Mouse (Mus musculus) left cerebral cortex, adult 18-20 months (tissue): ENCODE data around the gene Lhx4. TPM values are rescaled to one million over a fixed set of nuclear protein-coding genes. Genes with fewer than 3 reads are reported as not detected.

Experiments used
- DNase-seq, 2 experiments: peaks; one replicate each; pipeline ENCODE4 v3.0.0; 2021 to 2022; ENCODE audit warnings: low spot score in 2 of 2, mixed read lengths in 1 of 2
- total RNA-seq, 2 experiments: library from RNA; stranded (reverse); gene quantifications; 2 replicates each; pipeline ENCODE4 v1.2.3; 2021

The Lhx4 gene
- total RNA-seq, 2 experiments from 2014 or later, result not detected

DNA sequence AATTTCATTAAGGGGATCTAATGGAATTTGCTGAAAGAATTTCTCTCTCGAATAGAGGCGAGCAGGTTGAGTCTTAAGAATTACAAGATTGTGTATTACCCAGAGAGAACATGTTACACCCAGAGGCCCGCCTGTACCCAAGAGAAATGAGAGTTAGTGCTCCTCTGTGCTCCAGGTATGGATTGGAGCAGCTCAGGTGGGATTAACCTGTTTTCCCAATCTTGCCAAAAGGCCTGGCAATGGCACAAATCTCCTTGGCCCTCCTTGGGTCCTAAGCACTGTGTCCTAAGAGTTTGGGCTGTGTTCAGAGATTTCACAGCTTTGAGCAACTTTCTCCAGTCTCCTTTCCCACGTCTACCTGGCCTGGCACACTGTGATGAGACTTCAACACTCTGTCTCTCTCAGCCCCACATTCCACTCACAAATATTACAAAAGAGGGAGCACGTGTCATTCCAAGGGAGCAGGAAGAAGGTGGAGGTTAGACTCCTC, 48.2 kb downstream of the Lhx4 start:
- DNase-seq, result no peak

DNA sequence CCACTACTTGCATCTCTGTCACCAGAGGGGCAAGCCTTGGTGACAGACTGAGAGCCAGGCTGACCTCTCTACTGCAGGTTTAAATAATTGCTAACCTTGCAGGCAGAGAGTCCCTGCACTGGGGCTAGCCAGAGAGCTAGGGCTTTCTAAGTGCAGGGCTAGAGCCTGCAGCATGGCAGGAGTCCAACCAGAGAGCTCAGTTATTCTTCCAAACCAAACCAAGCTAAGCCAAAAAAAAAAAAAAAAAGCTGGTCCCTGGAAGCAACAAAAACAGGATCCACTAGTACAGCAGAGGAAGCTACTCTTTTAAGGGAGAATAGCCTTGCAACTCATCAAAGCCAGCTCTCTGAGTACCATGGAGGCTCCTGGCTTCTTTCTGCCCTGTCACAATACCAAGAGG, 50.6 kb downstream of the Lhx4 start:
- no peak for DNase-seq

DNA sequence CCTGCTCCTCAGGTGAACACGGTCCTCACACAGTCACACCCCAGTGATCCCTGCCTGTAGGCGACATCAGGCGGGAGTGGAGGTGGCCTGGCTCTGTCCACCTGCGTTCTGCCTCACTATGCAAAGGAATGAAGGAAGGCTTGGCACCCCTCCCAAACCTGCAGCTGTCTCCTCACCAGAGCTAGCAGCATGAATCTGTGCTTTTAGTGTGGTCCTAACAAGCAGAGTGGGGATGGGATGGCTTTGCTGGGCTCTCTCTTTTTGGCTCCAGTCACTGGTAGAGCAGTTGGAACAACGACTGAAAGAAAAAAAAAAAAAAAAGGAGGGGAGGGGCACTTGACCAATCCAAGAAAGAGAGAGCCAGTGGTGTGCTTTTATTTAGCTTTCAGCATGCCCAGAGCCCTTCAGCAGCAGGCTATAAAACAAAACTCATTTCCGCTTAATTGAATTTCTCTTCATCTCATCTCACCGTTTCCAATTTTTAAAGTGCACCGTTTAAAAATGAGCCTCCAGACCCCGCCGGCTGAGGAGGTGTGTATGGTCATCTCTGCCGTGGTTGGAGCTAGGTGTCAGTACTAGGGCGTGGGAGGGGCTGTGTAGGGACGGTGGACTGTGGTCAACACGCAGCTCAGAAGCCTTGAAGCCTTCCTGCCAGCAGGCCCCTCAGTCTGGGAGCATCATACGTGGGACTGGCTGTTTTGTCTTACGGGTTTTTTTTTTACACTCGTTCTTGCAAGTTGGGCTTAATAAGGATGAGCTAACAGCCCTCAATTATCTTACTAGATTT, 52.9 kb downstream of the Lhx4 start:
- DNase-seq, result peak; percentile 65 to 68

DNA sequence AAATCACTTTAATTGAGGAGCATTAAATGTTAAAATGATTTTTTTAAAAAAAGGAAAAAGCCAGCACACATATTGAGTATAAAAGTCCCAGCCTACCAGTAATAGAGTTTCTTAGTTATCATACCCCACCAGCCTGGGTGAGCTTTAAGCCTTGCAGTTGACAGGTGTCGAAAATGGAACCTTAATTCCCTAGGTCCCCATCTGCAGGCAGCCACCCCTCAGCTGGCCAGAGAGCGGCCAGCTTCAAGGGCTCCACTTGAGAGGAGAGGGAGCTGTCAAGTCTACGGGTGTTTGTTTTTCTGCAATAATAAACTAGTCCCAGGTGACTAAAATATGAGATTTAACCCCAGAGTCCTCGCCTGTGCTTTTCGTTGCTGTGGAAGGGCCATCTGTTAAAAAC, 58.0 kb downstream of the Lhx4 start:
- DNase-seq, result no peak

DNA sequence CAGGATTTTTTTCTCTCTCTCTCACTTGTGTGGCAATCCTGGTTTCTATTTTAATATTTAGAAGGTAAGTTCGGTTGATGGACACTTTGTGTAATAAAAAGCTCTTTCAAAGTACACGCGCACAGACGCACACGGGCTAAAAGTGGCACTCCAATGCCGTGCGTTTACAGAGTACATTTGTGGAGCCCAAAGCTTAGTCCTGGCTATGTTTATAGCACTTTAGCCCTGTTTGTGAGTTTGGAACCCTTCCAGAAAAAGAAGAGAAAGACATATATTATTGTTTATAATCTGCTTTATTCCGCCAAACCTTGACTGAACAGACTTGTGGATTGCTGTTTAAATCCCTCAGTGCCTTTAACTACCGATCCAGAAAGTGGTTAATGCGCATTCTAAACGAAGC, 58.5 kb downstream of the Lhx4 start:
- no peak for DNase-seq

DNA sequence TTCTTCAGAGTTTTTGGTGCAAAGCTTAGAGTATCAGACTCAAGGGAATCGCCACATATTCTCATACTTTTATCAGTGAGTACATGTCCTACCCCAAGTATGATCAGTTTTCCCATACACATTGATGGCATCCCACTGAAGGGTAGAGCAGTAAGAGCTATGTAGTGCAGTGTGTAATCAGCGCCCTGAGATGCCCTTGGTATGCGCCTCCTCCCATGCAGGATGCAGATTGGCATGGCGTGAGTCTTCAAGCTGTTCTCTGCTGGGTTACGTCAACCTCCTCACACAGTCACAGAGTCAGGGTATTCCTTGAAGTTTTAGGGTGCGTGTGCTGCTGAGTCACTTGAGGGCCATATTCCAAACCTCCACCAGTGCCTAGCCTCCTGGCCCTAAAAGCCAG, 59.3 kb downstream of the Lhx4 start:
- no peak for DNase-seq

DNA sequence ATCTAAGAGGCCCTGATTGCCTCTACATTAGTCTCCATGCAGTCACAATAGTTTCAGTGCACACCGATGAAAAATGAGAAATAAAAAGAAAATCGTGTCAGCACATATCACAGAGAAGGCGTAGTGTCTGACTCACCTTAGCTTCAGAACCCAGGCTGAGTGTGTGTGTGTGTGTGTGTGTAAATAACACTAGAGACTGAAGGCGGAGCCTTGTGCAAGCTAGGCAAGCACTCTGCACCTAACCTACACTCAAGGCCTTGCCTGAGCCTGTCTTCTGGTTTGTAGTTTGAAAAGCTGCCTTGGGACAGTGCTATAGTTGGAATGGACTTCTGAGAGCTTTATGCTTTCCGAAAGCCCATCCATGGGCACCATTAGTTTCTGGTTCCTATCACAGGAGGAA, 61.9 kb downstream of the Lhx4 start:
- DNase-seq, result no peak

DNA sequence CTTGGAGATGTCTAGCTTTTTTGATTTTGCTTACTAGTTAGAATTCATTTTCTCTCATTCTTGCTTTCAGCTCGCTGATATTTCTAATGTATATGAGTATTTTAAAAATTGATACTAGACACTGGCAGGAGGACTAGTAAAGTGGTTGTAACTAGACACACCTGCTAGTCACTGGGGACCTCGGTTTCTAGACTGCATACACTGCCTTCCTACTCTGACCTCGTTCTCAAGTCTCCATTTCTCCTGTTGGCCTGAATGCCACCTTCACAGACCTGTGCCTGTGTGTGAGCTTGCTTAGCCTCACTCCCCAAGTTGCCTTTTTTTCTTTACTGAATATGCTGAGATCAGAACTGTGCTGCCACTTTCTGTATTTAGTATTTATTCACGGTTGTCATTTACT, 62.3 kb downstream of the Lhx4 start:
- DNase-seq, result no peak

DNA sequence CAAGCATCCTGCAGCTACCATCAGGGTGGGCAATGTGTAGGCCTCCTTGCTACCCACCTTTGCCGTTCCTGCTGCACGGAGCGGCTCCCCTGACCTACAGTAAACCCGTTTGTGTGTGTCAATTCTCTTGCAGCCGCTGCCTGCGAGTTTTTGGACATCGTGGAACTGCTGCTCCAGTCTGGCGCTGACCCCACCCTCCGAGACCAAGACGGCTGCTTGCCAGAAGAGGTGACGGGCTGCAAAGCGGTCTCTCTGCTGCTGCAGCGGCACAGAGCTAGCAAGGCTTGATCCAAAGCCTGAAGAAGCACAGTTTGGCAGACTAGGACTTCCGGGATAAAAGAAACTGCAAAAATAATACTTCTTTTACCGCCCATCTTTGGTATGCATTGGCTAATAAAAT, 64.7 kb downstream of the Lhx4 start:
- DNase-seq, result no peak

DNA sequence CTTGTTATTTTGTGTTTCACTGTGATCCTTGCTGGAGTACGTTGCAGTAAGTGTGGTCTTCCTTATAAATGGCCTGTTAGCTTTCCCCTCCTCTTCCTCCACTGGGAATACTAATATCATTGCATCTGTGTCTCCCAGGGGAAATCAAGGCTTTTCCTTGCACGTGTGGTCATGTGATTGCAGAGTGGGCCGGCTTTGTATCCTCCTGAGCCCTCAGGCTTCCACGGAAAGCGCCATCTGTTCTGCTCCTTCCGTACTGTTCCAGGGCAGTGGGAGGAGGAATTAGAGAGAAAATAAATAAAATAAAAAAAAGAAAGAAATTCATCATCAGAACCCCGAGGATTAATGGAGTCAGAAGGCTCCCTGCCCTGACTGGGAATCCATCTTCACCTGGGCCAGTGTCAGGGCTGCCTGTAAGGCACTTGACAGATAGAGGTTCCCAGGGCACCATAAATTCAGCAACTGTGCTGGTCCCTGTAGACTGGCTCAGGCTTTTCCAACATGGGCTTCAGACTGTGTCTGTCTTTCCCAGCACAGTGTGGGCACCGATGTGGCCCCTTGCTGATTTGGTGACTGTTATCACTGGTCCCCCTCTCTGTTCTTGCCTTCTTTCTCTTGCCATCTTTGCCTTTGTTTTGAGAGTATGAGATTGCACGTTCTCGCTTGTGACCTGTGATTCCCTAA, 70.2 kb downstream of the Lhx4 start:
- no peak for DNase-seq

DNA sequence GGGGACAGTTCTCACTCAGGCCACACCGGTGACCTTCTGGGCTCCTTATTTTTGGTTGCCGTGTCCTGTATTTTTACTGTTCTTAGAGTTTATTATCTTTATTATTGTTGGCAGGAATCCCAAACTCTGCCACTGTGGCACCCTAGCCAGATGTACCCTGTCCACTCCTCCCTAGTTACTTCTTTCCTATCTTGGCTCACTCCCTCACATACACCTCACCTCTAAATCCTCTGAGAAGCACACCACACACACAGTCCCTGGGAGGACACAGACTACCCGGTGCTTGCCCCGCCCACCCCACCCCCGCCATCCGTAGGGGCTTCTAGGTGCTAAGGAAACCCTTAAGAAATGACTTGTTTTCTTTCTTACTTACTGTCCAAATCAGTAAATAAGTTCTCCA, 75.9 kb downstream of the Lhx4 start:
- DNase-seq, result no peak

DNA sequence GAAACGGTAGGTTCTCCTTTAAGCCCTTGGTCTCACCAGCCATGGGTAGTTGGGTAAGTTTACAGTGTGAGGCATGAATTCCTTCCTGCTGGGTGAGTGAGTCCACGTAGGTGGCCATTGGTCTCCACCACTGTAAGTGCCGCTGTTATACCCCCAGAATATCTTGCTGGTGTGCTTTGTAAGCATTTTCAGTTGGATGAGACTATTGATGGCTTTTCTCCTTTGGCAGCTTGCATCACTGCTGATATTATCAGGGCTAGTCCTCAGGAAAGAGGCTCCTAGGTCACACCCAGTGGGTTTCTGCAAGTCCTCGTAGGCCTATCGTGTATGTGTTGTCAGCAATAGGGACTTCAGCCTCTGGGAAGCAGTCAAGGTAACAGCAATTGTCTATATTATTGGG, 87.5 kb downstream of the Lhx4 start:
- DNase-seq, result no peak

DNA sequence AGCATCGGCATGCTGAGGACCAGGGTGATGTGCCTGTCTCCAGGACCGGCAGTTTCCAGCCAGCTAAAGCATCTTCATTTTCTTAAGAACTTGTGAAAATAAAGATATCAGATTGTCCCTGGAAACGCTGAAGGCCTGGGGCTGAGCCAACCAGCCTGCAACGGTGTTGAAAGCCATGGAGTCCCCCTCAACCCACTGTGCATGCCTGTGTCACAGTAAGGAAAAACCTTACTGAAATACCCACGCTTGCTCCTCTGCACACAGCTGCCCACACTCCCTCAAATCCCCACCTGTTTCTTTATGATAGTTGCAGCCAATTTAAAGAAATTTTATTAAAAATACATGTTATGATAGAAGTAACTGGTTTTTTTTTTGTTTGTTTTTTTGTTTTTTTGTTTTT, 95.2 kb downstream of the Lhx4 start:
- no peak for DNase-seq

DNA sequence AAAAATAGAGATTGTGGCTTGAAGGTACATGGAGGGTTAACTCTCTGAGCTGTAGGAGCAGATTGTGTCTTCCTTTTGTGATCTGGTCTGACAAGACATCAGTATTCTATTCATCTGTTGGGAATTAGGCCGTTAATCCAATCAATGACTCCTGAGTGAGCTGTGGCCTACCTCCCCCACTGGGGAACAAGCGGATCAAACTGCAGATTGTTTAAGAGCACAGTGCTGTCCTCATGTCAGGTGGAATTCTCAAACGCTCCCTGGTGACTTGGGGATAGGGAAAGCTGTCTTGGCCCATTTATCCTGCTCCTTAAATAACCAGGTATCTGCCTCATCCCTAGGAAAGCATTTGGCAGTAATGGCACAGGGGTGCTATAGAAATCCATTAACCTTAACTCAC, 96.5 kb downstream of the Lhx4 start:
- DNase-seq, result no peak

DNA sequence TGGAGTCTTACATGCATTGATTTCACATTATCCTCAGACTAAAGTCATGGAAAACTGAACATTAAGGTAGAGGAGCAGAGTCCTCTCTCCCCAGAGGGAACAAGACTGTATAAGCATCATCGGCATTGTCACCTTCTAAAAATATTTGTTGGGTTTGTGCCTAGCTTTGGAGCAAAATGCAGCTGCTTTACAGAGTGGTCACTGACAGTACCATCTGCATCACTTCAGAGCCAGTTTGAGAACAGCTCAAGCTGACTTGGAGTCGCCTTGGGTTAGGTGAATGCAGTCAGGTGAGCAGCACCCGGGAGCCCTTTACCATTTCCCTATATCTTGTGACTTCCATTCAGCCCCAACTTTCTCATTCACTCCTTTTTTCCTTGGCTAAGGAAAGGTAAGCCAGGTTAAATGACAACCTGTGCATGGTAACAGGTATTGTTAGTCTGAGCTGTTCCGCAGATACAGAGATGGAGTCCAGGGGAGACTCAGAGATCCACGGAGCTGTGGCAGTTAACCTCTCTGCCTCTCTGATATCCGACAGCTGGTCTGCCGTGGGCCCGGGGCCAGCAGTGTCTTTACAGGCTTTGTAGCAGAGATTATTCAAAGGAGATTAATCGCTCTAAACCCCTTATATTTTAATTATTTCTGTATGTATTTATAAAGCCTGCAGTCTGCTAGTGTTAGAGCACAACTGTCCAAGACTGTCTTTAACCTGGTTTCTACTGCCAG, 101.2 kb downstream of the Lhx4 start:
- DNase-seq, result no peak

Other genes with a start within 250 kb of the Lhx4 start
- 100 to 1,000 TPM; 106 to 108 TPM for gene Acbd6, start 193.6 kb downstream of the Lhx4 start, total RNA-seq
- gene Qsox1, start 61.2 kb upstream of the Lhx4 start, total RNA-seq, result 10 to 100 TPM; 28.0 to 30.3 TPM
- 10 to 100 TPM; 47.9 to 53.9 TPM for gene Cep350, start 221.6 kb upstream of the Lhx4 start, total RNA-seq